Mouse (Mus musculus): ENCODE data around the gene Prom1.
A peak's percentile ranks its signal among the peaks of the same experiment; 100 is the strongest.

The Prom1 gene

GRCm38 (mm10) chr5:43974166-43974565 lies 127.7 kb downstream of the Prom1 start:
- DNase-seq (ENCODE audit: low spot score in 2 of 2), result no peak

GRCm38 (mm10) chr5:43971156-43971555 lies 130.7 kb downstream of the Prom1 start:
- no peak for DNase-seq (ENCODE audit: low spot score in 2 of 2)

GRCm38 (mm10) chr5:43970532-43970931 lies 131.3 kb downstream of the Prom1 start:
- no peak for DNase-seq (ENCODE audit: low spot score in 2 of 2)

GRCm38 (mm10) chr5:43968634-43969033 lies 133.2 kb downstream of the Prom1 start:
- DNase-seq (ENCODE audit: low spot score in 2 of 2), result no peak

- no peak for DNase-seq (ENCODE audit: low spot score in 2 of 2)
Measured at GRCm38 (mm10) chr5:43961056-43961455, 140.8 kb downstream of the Prom1 start.

GRCm38 (mm10) chr5:43959884-43960440 lies 141.9 kb downstream of the Prom1 start:
- no peak for DNase-seq (ENCODE audit: low spot score in 2 of 2)

GRCm38 (mm10) chr5:43953241-43953640 lies 148.6 kb downstream of the Prom1 start:
- DNase-seq (ENCODE audit: low spot score in 2 of 2), result no peak

- no peak for DNase-seq (ENCODE audit: low spot score in 2 of 2)
Measured at GRCm38 (mm10) chr5:43948748-43949275, 153.0 kb downstream of the Prom1 start.

- peak; percentile 4 to 6 for DNase-seq (ENCODE audit: low spot score in 2 of 2)
Measured at GRCm38 (mm10) chr5:43948111-43948743, 153.6 kb downstream of the Prom1 start.

- DNase-seq (ENCODE audit: low spot score in 2 of 2), result no peak
Measured at GRCm38 (mm10) chr5:43947330-43947977, 154.4 kb downstream of the Prom1 start.

Measured in frontal cortex, postnatal 14 days (tissue).